In genomic region chr16:43506189-43506751, GRCm38 (mm10) we compare ENCODE assay signal across 8 mouse cellular contexts.
DNase-seq lines count a peak whose midpoint lies in the region; ATAC-seq and TF ChIP-seq lines count a peak whose summit lies in the region.

No protein-coding gene starts in this region.

- TF ChIP-seq EP300 in lung, postnatal 0 days (IDR thresholded peaks at IDR 0.05): no peak

- peak overlapping the region; percentile 48 for H3K4me2 ChIP-seq in lung, postnatal 0 days (replicated peaks; ENCODE audit: low read depth, low read length)
- peak overlapping the region; percentile 31 for H3K4me2 ChIP-seq in intestine, embryonic 15.5 days (replicated peaks)
- peak overlapping the region; percentile 41 for H3K4me2 ChIP-seq in stomach, embryonic 15.5 days

- no peak for ATAC-seq in lung, postnatal 0 days
- ATAC-seq in intestine, embryonic 15.5 days: peak; percentile 51; the same call in 1 of the 2 replicates
- no peak for ATAC-seq in stomach, embryonic 15.5 days (ENCODE audit: insufficient read depth, low FRiP score, low read depth)

- DNase-seq in adrenal gland, adult (ENCODE audit: inconsistent age in 2 of 2, low spot score in 1 of 2): peak; percentile 36 to 76
- DNase-seq in adrenal gland, postnatal 14 days: no peak
- DNase-seq in lung, postnatal 0 days (ENCODE audit: low spot score): peak; percentile 14
- DNase-seq in lung, postnatal 36 days: no peak
- no peak for DNase-seq in frontal cortex, adult 2 months (ENCODE audit: extremely low spot score in 1 of 2, low spot score in 1 of 2)
- DNase-seq in right cerebral cortex, postnatal 10 days (ENCODE audit: low spot score in 2 of 2): no peak

- TF ChIP-seq CTCF in lung, postnatal 0 days (IDR thresholded peaks at IDR 0.05): no peak

- 14% methylated on average over 9 of the region's 9 CpGs for WGBS in lung, postnatal 0 days
- 38% methylated on average over 9 of the region's 9 CpGs for WGBS in intestine, embryonic 15.5 days
- 36% methylated on average over 9 of the region's 9 CpGs for WGBS in stomach, embryonic 15.5 days

- H3K36me3 ChIP-seq in lung, postnatal 0 days (ENCODE audit: insufficient read depth, low read length): no peaks in the 10 kb centered on the region
- no peaks in the 10 kb centered on the region for H3K36me3 ChIP-seq in intestine, embryonic 15.5 days
- no peaks in the 10 kb centered on the region for H3K36me3 ChIP-seq in stomach, embryonic 15.5 days

- H3K27me3 ChIP-seq in lung, postnatal 0 days (replicated peaks; ENCODE audit: insufficient read depth, low read length): no peaks in the 10 kb centered on the region
- no peaks in the 10 kb centered on the region for H3K27me3 ChIP-seq in intestine, embryonic 15.5 days (replicated peaks)
- no peaks in the 10 kb centered on the region for H3K27me3 ChIP-seq in stomach, embryonic 15.5 days (replicated peaks)

- H3K4me3 ChIP-seq in lung, postnatal 0 days (ENCODE audit: low read depth, low read length): peak overlapping the region; percentile 17; the same call in 1 of the 2 replicates
- no peak overlapping the region for H3K4me3 ChIP-seq in intestine, embryonic 15.5 days (replicated peaks)
- H3K4me3 ChIP-seq in stomach, embryonic 15.5 days (replicated peaks): no peak overlapping the region

- H3K4me1 ChIP-seq in lung, postnatal 0 days (ENCODE audit: insufficient read depth, low read depth, low read length): no peaks in the 10 kb centered on the region; the same call in 1 of the 2 replicates
- H3K4me1 ChIP-seq in intestine, embryonic 15.5 days (replicated peaks): peaks cover 3% of the 10 kb centered on the region; the same call in 1 of the 2 replicates
- peaks cover 4% of the 10 kb centered on the region; the same call in 1 of the 2 replicates for H3K4me1 ChIP-seq in stomach, embryonic 15.5 days

- no peaks in the 10 kb centered on the region for H3K9me3 ChIP-seq in lung, postnatal 0 days (ENCODE audit: low read length)
- H3K9me3 ChIP-seq in intestine, embryonic 15.5 days: no peaks in the 10 kb centered on the region
- no peaks in the 10 kb centered on the region for H3K9me3 ChIP-seq in stomach, embryonic 15.5 days

- peak overlapping the region; percentile 32 for H3K9ac ChIP-seq in lung, postnatal 0 days (replicated peaks; ENCODE audit: low read depth)
- H3K9ac ChIP-seq in intestine, embryonic 15.5 days: no peak overlapping the region
- H3K9ac ChIP-seq in stomach, embryonic 15.5 days: no peak overlapping the region

- no peak overlapping the region for H3K27ac ChIP-seq in lung, postnatal 0 days (ENCODE audit: low read length)
- H3K27ac ChIP-seq in intestine, embryonic 15.5 days: 0 out of 2 replicates have a peak overlapping the region, but pooled peaks have one; percentile 6
- no peak overlapping the region for H3K27ac ChIP-seq in stomach, embryonic 15.5 days

Comparison
In these comparisons a context has a peak if more than half of its experiments do, and no peak if none do; other contexts are left out.
1. DNase-seq: peak in adrenal gland, adult (2 of 2) and lung, postnatal 0 days (single experiment); none in adrenal gland, postnatal 14 days (single experiment), lung, postnatal 36 days (single experiment), frontal cortex, adult 2 months (0 of 2) and right cerebral cortex, postnatal 10 days (0 of 2).
2. Peak in every context shown above with its lines, with median percentiles within 50 percentile points of each other: H3K4me2 ChIP-seq.